Mouse (Mus musculus) gastrocnemius, postnatal 25 days (tissue): Measurements from ENCODE around the gene Atp6v0e2. TPM values are rescaled to one million over a fixed set of nuclear protein-coding genes. Genes with fewer than 3 reads are reported as not detected.

Experiments used
- DNase-seq: peaks from one replicate; pipeline ENCODE4 v3.0.0; 2022
- total RNA-seq, 2 experiments: library from RNA; stranded (reverse); gene quantifications; 1 replicate in 1 of 2; 2 replicates in 1 of 2; pipeline ENCODE4 v1.2.3; 2021

Gene Atp6v0e2
- total RNA-seq, 2 experiments from 2014 or later: 43.0 to 45.0 TPM

DNA sequence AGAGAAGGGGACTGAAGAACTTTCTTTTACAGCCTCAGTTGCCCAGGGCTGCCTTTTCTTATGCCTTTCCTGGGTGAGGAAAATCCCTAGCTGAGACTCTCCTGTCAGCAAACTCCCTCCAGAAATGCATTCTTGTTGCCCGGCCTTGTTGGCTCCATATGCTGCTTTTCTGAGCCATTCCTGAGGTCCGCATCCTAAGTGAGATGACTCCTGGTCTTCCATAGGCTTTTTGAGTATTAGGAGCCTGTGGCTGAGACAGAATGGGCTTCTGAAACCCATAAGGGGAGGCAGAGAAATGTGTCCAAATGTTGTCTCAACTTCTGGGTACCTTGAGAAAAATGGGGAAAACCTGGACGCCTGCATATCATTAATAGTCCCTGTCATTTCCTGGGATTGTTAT is 36.6 kb downstream of the Atp6v0e2 start:
- no peak for DNase-seq

DNA sequence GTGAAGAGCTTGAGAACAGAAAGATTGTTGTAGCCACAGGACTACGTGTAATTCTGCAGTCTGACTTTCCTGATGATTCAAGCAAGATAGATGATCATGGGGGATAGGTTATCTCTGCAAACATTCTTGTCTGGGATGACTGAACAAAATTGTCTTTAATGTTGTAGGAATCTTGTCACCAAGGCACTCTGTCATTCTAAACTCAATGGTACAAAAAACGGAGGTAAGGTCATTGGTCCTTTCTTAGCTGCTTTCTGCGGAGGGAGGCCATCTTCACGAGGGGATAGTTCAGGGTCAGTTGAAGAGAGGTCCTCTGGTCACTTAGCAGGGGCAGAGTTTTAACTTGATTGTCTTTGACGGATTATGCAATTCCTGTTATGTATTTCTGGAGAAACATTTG is 41.3 kb downstream of the Atp6v0e2 start:
- DNase-seq: no peak

DNA sequence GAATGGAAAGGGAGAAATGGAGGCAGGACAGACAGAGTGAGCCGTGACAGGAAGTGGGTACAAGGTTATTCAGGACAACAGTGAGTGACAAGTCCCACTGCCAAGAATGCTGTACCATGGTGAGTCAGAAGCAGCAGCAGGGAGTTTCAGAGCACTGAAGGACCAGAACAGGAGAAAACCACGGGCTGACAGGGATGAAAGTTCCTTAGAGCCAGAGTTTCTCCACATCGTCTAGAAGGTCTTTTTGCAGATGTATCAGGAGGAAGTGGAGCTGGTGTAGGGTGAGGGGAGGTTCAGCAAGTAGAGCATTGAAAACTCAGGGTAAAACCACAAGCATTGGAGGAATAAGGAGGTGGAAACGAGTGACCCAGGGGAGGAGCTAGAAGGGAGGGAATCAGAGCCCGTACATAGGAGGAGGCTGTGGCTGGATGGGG is 41.8 kb downstream of the Atp6v0e2 start:
- no peak for DNase-seq

DNA sequence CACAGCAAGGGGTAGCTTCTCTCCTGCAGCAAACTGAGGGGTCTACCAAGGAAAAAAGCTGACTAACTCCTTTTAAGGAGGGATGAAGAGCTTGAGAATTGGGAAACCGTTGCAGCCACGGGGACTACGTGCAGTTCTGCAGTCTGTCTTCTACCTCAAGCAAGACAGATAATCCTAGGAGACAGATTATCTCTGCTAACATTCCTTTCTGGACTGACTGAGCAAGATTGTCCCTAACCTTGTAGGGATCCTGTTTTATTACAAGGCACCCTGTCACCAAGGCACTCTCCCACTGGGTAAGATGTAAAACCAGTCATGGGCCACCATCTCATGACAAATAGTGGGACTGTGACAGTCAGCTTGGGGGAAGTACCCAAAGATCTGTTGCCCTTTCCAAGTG is 43.8 kb downstream of the Atp6v0e2 start:
- no peak for DNase-seq

DNA sequence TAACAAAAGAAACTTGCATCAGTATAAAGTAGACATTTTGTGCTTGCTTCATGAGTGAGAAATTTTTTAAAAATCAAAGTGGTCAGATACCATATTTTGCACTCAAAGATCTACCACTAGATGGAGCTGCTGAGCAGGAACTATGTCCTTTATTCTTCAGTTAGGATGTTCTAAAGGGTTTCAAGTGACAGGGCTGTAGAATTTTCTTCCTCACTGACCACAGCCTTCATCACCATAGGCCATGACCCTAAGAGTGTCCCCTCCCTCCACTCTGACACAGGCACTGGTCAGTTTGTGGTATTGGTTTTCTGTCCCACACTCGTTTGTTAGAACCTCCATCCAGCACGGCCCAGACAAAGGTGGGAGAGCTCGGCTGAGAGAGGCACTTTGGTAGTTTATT is 44.6 kb downstream of the Atp6v0e2 start:
- no peak for DNase-seq

DNA sequence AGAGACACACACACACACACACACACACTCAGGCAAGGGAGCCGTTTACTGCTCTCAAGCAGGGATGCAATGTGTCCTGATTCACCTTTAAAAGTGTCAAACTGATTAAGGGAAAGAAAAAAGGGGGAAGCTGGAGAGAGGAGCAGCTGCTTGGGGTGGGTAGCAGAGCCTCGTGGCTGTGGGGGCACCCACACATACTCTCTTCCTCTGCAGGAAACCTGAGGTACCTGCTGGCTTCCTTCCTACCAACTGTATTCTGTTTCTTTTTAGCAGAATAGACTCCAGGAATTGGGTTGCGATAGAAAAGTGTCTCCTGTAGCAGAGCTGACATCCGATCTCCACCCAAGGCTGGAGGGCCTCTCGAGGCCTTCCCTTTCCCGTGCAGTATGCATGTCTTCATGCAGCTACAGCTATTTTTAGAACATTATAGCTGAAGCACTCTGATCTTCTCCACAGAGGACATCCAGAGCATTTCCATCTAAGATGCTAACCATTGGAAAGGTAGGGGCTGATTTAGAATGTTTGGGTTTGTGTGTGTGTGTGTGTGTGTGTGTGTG is 51.9 kb downstream of the Atp6v0e2 start, which contains the start of gene Gm45021:
Gm45021 (plus strand) TSS at position 417 of the 557 bp plus-strand sequence.
- DNase-seq: no peak

Other genes starting within 250 kb of the Atp6v0e2 start
- 10 to 100 TPM; 14.5 to 15.9 TPM for gene Krba1, start 142.0 kb upstream of the Atp6v0e2 start, total RNA-seq
- gene Zfp467, start 91.8 kb upstream of the Atp6v0e2 start, total RNA-seq: 10 to 100 TPM; 22.4 to 34.1 TPM
- under 1 TPM; 0.24 to 0.38 TPM for gene Sspo, start 89.4 kb upstream of the Atp6v0e2 start, total RNA-seq
- gene Lrrc61, start 17.2 kb downstream of the Atp6v0e2 start, total RNA-seq: 10 to 100 TPM; 14.0 to 15.0 TPM
- gene Rarres2, start 35.2 kb downstream of the Atp6v0e2 start, total RNA-seq: 10 to 100 TPM; 19.7 to 35.5 TPM
- gene Gm45021, start 52.0 kb downstream of the Atp6v0e2 start, total RNA-seq: not detected
- gene Repin1, start 56.3 kb downstream of the Atp6v0e2 start, total RNA-seq: 10 to 100 TPM; 21.0 to 23.0 TPM
- 1 to 10 TPM in 1 of 2 experiments, not detected in 1; 1.5 TPM for gene Gm44965, start 56.3 kb downstream of the Atp6v0e2 start, total RNA-seq
- gene Zfp775, start 64.4 kb downstream of the Atp6v0e2 start, total RNA-seq: 1 to 10 TPM; 6.5 to 6.9 TPM
- under 1 TPM; 0.24 to 0.38 TPM for gene AI854703, start 89.1 kb downstream of the Atp6v0e2 start, total RNA-seq
- gene Gimap8, start 109.6 kb downstream of the Atp6v0e2 start, total RNA-seq: 1 to 10 TPM; 2.1 to 3.0 TPM
- gene Gimap9, start 138.5 kb downstream of the Atp6v0e2 start, total RNA-seq: under 1 TPM; 0.51 to 0.67 TPM
- gene Gimap4, start 146.9 kb downstream of the Atp6v0e2 start, total RNA-seq: 1 to 10 TPM; 5.1 to 7.7 TPM
- 10 to 100 TPM; 10.7 to 11.5 TPM for gene Gimap6, start 170.6 kb downstream of the Atp6v0e2 start, total RNA-seq
- gene Gm28053, start 181.0 kb downstream of the Atp6v0e2 start, total RNA-seq: not detected
- gene Gimap7, start 181.0 kb downstream of the Atp6v0e2 start, total RNA-seq: not detected
- 1 to 10 TPM; 2.5 to 5.0 TPM for gene Gimap1, start 201.4 kb downstream of the Atp6v0e2 start, total RNA-seq
- 1 to 10 TPM; 1.6 to 3.3 TPM for gene Gimap5, start 208.6 kb downstream of the Atp6v0e2 start, total RNA-seq
- gene Gimap3, start 233.2 kb downstream of the Atp6v0e2 start, total RNA-seq: under 1 TPM in 1 of 2 experiments, not detected in 1; 0.32 TPM